Mouse (Mus musculus) gastrocnemius, postnatal 36 days (tissue): ENCODE measurements around the gene Rftn1. TPM values are rescaled to one million over a fixed set of nuclear protein-coding genes. Genes with fewer than 3 reads are reported as not detected.
A peak's percentile ranks its signal among the peaks of the same experiment; 100 is the strongest.

Source experiments
- DNase-seq, 2 experiments: peaks; one replicate each; pipeline ENCODE4 v3.0.0; 2022
- intact Hi-C: fragments of 180-260 bp; cut with DNase I; formaldehyde crosslinking; loops from one replicate; pipeline ENCODE4 v1.15.1; 2025
- total RNA-seq, 2 experiments: library from RNA; stranded (reverse); gene quantifications; 2 replicates each; pipeline ENCODE4 v1.2.3; 2021

Gene Rftn1
- total RNA-seq, 2 experiments from 2014 or later: 22.0 to 22.8 TPM

DNA sequence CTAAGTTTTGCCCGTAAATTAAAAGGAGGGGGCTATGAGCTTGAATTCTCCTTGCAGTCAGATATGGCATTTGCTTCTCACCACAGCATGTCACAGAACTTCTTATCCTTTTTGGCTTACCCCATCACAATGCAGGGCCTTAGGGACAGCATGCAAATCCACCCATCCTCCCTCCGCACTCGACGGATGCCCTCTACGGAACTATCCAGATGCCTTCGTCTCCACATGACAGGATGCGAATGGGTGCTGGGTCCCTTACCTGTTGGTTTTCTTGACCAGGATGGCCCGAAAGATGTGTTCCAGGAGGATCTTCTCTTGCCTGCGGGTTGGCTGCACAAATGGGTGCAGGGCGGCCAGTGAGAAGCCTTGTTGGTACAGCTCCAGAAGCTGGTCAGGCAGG, 83.7 kb downstream of the Rftn1 start:
- no peak for DNase-seq

DNA sequence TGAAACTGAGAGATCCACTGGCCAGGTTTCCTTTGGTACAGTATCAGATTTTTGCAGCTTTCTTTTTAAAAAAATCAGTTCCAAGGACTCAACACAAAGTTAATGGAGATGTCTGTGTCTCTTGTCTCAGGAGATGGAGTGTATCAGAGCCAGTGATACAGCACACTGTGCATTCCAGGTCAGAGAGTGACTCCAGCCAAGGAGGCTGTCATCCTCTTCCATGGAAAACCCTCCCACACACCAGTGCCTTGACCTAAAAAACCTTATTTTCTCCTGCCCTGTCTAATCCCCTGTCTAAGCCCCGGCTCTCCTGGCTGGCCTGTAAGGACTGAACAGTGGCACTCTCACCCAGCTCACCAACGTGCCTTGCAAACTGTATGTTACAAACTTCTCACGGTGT, 86.3 kb downstream of the Rftn1 start:
- peak in 1 of 2 experiments; percentile 22 for DNase-seq
- intact Hi-C loops: no loop called here

More for the DNA sequence above, 83.7 kb downstream of the Rftn1 start:
- intact Hi-C loops: no loop called here

DNA sequence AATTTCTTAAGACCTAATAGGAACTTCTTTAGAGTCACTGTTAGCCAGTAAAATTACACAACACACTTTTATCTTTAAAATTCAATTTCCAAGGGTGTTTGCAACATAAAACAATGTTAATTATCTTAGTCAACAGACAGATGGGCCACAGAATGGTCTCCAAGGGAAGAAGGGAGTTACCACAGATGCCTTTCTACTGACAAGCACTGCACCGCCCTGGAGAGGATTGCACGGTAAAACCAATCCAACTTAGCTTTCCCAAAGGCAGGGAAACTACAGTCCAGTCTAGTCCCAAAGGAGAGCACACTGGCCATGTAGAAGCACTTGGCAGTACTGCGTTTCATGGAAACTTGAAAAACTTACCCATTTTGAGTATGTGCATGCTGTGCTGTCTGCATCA, 89.1 kb downstream of the Rftn1 start:
- intact Hi-C loops: no loop called here
- DNase-seq: peak in 1 of 2 experiments; percentile 13

DNA sequence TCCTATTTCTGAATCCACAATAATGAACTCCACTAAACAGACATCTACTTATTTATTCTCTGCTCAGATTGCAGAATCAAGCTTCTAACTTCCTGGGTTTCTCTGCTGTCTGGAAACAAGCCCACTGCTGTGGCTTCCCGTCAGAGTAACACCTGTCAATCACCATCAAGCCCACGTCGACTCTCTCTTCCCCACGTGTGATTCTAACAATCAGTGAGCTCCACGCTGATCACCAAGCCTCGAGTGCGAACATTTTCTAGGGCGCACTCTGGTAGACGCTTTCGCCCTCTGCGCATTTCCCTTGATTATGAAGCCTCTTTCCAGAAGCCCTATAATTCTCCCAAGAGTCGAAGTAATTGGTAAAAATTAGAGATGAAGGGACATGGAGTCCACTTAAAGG, 90.4 kb downstream of the Rftn1 start:
- DNase-seq: no peak
- intact Hi-C loops: no loop called here

DNA sequence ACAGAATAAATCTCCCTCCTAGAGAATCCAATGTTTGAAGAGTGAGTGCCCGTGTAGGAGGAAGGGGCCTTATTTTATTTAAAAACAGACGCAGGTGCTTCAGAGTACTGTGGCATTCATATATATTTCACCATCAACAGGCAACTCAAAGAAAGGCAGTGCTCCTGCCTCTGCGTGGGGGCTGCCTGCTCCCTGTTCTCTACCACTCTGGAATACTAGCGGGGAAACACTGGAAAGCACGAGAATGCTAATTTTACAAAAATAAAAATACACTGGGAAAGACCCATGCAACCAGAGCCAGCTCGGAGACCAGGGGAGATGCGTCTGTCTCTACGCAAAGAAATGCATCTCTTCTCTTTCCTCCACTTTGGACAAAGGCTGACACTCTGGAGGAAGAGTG, 91.1 kb downstream of the Rftn1 start:
- no peak for DNase-seq
- intact Hi-C loops: no loop called here

DNA sequence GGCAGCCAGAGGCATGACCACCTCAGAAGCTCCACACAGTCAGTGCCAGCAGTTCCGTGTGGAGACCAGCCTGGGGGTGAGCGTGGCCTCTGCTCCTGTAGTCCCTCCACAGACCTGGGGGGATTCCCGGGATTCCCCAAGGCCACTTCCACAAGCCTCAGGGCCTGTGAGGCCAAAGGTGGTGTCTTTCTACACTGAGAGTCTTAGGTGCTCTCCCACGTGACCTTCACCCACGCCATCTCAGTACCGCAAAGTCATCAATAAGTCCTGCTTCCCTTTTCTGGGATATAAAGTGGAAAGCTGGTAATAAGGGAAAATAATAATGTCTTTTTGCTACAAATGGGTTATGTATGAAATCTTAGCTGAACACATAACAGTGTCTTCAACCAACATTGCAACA, 92.2 kb downstream of the Rftn1 start:
- intact Hi-C loops: no loop called here
- no peak for DNase-seq

DNA sequence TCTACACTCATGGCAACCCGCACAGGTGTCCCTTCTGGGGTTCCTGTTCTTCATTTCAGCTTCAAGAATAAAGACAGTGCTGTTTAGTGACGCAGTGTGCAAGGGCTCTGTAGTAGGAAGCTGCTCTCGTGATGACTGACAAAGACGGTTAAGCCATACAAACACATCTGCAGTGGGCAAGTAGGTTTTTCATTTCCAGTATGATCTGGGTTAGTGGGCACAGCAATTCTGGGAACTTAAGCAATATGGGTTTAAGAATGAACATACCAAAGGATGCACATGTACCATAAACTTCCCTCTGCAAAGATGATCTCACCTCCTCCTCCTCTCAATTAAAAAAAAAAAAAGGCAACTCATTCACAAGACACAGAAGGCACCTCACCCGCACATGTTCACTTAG, 92.6 kb downstream of the Rftn1 start:
- no peak for DNase-seq
- intact Hi-C loops: no loop called here

DNA sequence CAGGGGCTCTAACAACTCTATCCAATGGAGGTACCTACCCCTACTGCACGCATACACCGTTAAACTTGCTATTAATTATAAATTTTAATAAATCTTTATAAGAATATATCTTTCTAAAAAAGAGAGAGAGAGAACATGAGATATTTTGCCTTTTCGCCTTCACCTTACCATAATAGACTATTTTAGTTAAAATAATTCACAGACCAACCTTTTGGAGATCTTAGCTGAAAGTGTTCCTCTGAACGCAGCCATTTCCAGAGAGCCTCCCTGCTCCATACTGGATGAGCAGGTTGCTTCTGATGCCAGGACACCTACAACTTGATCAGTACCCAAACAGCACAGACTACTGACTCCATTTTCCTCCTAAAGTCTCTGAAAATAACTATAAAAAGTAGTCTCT, 94.2 kb downstream of the Rftn1 start:
- intact Hi-C loops: no loop called here
- DNase-seq: no peak

DNA sequence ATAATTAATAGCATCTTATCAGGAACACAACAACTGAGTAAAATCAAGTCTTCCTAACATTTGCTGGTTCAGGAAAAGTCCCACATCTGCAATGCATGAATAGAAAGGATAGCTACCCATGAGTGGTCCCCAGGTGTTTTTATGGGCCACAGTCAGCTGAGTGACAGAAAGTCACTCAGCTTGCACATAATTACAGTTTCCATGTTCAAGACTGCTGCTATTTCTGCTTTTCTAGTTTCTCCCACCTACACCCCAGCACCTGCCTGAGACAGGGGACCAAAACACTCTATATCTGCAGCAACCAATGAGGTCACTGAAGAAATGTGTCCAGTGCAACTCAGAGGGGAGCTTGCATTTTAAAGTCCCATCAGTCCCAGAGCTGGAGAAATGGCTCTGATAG, 95.9 kb downstream of the Rftn1 start:
- DNase-seq: no peak
- intact Hi-C loops: no loop called here

DNA sequence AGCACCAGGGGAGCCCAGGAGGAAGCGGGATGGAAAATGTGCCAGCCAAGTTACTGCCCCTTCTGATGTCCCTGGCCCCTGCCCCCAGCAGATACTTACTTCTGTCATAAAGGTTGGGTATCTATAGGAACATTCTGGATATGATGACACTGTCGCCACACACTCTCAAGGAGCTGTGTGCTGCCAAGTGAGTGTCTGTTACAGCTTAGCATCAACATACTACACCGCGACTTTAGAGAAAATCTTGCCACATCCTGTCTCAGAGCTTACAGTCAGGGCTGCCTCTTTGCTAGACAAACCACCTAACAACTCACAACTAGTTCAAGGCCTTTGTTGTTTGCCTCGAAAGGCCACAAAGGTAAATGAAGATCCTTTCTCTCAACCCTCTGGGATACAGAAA, 96.4 kb downstream of the Rftn1 start:
- DNase-seq: no peak
- intact Hi-C loops: no loop called here

DNA sequence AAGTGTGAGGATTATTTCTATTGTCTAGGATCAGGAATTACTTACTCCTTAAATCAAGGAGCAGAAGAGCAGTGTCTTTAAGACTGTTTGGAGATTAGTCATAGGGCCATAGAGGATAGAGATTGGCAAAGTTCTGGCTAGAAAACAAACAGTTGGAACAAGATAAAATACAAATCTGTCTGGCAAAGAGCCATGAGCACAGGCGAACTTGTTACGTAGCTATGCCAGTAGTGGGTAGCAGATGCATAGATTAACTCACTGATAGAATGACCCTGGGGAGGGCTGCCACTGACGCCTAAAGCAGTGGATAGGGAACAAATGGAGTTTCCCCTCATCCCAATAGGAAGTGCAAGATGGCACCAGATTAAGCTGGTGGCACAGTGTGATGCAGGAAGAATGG, 97.1 kb downstream of the Rftn1 start:
- no peak for DNase-seq
- intact Hi-C loops: no loop called here

DNA sequence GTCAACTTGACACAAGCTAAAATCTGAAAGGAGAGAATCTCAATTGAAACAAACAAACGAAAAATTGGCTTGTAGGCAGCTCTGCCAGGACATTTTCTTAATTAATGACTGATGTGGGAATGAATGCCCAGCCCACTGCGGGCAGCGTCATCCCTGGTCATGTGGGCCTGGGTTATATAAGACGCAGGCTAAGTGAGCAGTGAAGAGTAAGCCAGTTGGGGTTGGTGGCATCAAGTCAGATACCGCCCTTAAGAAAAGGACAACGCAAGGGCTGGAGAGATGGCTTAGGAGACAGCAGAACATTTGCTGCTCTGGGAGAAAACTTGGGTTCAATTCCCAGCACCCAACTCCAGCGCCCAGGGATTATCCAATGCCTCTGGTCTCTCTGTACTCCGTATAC, 97.6 kb downstream of the Rftn1 start:
- no peak for DNase-seq
- intact Hi-C loops: no loop called here

DNA sequence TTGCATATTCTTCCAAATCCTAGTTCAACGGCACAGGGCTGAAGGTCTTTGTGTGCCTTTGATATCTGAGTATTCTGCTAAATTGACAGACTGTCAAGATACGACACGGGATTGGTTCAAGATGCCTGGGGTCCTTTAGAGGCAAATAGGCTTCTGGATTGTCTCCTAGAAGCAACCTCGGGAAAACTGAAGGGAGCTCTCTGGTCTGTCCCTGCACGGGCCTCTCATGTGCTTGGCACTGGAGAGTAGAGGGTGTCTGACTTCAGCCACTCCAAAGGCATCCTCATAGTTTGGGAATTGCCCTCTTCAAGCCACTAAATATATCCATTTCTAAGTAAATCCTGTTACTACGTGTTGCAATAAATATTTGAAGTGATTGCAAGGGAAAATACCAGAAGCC, 98.6 kb downstream of the Rftn1 start:
- intact Hi-C loops: no loop called here
- no peak for DNase-seq

DNA sequence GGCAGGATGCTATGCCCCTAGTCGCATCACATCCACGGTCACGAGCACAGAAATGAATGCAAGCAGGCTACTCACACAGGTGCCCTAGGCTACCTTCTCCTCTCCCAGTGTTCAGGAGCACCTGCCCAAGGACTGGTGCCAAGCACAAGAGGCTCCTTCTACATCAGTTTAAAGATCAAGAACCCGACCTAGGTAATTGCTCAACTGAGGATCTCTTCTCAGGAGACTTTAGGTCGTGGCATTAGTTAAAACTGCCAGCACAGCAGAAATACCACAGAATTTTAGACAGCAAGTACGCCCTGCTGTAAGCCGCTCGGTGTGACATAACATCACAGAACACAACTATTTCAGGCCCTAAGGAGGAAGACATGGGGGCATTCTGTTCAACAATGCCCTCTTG, 100.7 kb downstream of the Rftn1 start:
- intact Hi-C loops: no loop called here
- DNase-seq: no peak

DNA sequence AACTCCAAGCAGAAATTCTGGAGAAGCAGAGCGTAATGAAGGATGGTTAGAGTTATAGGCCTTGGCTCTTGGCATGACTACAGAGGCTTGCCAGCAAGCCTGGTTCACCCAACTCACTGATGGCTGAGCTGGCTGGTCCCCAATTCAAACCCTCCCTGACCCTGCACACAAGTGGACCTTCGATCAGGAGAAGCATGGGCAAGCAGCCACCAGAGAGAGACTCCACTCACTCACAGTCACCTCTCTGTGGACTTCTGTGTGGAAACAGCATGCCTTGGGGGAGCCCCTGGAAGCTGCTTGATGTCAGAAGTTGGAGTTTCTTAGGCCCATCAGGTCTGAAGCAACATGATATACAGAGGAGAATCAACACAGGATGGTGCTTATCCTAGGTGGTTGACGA, 102.4 kb downstream of the Rftn1 start:
- intact Hi-C loops: no loop called here
- DNase-seq: no peak

DNA sequence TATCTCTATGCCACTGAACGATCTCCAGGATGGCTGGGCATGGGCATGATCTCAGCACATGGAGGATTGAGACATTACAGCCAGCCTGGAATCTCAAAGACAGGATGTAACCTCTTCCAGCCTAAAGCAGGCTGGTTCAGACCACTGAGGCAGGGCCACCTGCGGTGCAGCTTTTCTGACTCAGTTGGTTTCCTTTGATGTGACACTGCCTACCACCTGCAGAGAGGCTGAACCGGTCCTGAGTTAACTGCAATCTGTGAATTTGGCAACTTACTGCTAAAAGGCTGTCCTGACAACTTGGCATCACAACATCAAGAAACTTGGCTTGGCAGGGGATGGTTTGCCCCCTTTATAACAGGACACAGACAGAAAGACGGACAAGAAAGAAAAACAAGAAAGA, 103.6 kb downstream of the Rftn1 start:
- intact Hi-C loops: no loop called here
- DNase-seq: no peak

DNA sequence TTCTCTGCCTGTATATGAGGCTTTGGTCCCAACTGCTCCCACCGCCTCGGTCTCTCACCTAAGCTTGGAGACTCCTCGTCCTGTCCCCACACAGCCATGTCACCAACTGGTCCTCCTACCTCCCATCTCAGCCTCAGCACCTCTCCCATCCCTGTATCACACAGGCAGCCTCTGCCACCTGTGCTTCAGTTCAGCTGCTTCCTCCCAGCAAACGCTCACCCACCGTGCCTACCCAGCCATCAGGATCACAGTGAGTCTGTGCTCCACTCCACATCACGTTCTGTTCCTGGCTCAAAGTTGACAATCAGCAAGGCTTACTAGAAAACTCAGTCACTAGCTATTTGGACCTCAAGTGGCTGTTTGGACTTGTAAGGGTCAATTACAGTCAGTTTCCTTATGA, 105.8 kb downstream of the Rftn1 start:
- intact Hi-C loops: no loop called here
- DNase-seq: no peak

DNA sequence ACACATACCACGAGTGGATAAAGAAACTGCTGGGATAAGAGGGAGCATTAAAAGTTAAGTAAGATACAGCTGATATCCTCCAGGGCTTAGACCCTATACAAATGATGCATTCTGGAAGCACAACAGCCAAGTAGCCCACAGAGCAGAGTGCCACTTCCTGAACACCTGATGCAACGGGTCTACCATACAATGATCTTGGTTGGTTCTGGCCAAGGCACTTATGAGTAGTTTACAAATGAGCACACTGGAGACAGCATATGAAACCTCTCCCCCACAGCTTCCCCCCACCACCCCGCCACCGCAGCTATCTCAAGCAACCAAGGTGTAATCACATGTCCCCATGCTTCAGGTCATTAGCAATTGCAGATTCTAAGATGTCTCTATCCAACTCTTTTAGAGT, 106.5 kb downstream of the Rftn1 start:
- no peak for DNase-seq
- intact Hi-C loops: no loop called here

DNA sequence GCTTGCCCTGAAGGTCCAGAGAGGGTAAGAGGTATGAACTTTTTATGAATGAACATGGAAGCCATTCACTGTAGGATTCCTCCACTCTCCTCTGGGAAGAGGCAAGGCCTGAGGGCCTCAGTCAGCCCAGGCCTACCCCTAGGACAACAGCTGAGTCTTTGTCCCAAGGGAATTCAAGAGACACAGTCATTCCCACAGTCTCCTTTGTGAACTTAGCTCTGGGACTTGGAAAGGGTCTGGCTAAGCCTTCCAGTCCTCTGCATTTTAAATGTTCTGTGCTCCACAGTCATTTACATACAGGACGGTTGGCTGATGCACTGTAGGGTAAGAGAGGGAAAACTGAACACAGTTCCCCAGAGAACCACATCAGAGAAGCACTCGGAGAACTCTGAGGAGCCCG, 107.5 kb downstream of the Rftn1 start:
- DNase-seq: no peak
- intact Hi-C loops: no loop called here

DNA sequence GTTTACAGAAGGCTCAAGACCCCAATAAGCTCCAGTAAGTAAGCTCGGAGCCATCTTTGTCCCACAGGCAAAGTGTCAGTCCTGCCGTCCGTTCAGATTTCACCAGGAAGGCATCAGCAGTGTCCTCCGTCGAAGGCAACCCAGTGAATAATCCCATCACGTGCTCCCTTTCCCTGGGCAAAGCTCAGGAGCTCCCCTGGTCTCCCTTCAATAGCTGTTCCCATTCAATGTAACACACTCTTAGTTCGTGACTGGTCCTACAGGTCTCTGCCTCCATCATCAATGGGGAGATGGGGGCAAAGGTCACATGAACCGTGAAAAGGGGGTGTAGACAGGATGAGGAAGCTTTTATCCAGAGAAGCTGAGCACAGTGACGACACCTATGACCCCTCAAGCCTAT, 108.8 kb downstream of the Rftn1 start:
- no peak for DNase-seq
- intact Hi-C loops: no loop called here

DNA sequence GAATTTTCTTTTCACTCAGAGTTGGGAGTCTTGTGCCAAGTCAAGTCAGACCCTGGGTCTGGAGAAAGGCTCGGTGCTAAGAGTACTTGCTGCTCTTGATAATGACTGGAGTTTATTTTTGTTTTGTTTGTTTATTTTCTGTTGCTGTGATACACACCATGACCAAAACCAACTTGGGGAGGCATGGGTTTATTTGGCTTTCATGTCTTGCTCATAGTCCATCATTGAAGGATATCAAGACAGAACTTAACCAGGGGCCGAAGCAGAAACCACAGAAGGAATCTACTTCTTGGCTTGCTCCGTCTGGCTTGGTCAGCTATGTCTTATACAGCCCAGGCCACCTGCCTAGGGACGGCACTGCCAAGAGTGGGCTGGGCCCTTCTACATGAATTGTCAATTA, 109.5 kb downstream of the Rftn1 start:
- intact Hi-C loops: no loop called here
- DNase-seq: no peak

DNA sequence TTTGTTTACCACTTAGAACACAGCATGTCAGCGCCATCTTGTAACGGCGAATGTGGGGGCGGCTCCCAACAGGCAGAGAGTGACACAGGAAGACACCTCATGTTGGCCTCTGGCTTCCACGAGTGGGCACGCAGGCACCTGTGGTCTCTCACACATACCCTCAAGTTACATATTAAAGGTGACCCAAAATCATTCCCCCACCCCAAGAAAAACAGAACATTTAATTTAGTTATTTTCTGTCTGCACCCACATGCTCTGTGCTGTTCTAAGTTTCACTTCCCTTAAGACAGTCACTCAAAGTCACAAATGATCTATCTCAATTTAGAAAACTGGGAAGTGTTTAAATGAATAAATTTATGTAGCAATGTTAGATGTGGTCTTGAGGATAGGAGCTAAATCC, 111.7 kb downstream of the Rftn1 start:
- DNase-seq: no peak
- intact Hi-C loops: no loop called here
